Mouse (Mus musculus) monocyte, adult 5-6 weeks (primary cell): ENCODE results near the gene Gm7534. TPM values are rescaled to one million over a fixed set of nuclear protein-coding genes. Genes with fewer than 3 reads are reported as not detected.

Source experiments
- ATAC-seq: fragments of 153-309, 156-312 bp; replicated peaks from 2 replicates; pipeline ENCODE4 v1.8.0; 2017; ENCODE audit warnings: mild to moderate bottlenecking; ENCODE audit not compliant: low TSS enrichment, insufficient number of reproducible peaks, severe bottlenecking, poor library complexity, low FRiP score
- total RNA-seq: library from RNA; stranded (forward); fragments of 200-1000, 200-491, 200-594 nt; gene quantifications from 3 replicates; pipeline ENCODE4 v1.2.3, GENCODE M21; 2017

Gm7534 gene
- total RNA-seq: not detected in 3 replicates

- ATAC-seq: no peak
These were observed at the start of gene Gm7534 for GRCm38 (mm10) chr4:134202904-134203303. TSS of gene Gm7534 (minus strand) at chr4:134203004.

DNA sequence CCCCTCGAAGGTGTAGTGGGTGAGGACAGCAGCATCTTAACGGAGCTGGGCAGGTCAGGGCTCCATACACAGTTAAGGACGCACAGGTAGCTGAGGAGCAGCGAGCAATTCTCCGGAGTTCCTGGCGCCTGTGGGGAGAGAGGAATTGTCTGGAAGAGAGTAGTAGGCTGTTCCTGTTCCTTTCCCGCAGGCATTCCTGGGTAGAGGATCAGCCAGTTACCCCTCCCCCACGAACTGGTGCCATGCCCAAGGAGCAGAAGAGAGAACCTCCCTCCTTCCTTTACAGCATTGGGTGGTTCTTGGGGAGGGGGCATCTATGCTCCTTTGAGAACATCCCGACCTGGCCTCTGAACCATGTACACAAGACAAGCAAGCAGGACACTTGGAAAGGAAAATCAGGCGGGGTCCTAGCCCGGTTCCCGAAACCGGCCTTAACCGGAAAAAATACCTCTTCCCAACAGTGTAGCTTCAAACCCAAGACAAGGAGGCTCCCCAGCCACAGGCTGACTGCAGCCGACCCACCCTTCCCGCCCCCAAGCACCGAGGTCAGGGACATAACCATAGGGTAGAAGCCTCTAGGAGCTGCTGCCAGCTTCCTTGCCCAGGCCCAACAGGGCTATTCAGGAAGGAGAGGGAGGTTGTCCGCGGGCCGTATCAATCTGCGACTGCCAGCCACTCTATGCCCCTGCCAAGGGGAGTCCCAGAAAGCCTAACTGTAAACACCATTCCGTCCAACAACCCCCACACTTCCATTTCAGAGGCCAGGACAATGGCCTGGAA is 49.5 kb upstream of the Gm7534 start:
- no peak for ATAC-seq

DNA sequence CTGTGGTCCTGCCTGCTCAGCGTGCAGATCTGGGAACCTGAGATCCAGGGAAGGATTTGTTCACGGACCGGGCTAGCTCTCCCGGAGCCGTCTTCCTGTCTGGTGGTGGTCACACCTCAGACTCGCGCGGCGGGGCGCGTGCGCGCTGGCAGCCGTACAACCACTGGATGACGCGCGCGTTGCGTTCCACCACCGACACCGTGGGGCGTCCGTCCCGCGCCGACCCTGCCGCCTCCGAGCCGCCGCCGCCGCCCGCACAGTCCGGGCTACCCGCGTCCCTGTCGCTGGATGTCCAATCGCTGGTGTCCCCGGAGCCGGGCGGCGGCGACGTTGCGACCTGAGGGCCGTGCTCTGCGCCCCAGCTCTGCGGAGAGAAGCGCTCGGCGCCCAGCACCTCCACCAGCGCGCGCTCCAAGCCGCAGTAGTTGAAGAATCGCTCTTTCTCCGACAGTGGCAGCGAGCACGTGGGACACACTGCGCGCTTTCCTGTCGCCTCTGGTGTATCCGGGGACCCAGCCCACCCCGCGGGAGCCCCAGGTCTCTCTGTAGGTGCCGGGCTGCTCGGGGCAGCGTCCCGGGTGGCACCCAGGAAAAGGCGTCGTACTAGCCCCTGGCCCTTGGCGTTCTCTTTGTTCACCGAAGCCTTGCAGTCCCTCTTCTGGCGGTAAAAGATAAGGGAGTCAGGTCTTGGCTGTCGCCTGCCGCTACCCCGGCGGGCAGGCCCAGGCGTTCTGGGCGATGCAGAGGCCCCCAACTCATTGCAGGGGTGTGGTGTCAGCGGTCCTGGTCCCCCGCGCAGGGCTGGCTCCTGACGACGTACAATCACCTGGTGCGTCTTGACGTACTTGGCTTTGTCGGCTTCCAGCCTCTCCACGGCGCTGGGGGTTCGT is 48.7 kb upstream of the Gm7534 start:
- no peak for ATAC-seq

GRCm38 (mm10) chr4:134250930-134251240 is 48.1 kb upstream of the Gm7534 start:
- ATAC-seq: no peak

DNA sequence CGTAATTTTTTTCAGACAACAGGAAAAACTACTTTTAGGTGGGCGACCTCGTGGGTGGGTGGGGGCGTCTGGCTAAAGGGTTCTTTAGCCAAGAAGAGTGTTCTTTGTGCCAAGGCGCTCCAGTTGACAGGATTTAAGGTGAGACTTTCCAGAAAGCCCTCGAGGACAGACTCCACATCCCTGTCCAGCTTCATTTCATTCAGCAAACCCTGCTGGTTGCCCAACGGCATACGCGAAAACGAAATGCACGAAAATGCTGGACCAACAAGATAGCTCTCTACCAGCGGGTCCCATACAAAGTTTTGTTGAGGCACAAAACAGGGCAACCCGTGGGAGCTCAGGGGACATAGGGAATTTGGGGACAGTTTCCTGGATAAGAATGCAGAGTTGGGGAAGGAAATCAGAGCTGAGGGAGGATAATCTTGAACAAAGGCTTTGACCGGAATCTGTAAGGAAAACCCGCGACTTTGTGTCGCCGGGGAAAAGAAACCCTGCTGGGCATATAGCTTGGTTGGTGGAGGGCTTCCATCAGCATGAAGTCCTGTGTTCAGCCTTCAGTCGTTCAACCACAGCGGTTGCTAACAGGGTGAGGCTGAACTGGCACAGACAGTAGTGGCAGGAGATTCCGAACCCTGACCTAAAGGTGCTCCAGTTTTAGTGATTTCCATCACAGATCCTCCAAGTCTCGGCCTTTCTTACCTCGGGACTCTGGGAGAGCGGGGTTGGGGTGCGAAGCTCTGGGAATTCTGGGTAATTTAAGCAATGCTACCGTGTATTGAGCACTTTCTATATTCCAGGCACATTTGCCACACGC is 47.5 kb upstream of the Gm7534 start:
- ATAC-seq: no peak

- peak; percentile 38; the same call in 1 of the 2 replicates for ATAC-seq
These were observed 46.8 kb upstream of the Gm7534 start for GRCm38 (mm10) chr4:134249651-134250050.

DNA sequence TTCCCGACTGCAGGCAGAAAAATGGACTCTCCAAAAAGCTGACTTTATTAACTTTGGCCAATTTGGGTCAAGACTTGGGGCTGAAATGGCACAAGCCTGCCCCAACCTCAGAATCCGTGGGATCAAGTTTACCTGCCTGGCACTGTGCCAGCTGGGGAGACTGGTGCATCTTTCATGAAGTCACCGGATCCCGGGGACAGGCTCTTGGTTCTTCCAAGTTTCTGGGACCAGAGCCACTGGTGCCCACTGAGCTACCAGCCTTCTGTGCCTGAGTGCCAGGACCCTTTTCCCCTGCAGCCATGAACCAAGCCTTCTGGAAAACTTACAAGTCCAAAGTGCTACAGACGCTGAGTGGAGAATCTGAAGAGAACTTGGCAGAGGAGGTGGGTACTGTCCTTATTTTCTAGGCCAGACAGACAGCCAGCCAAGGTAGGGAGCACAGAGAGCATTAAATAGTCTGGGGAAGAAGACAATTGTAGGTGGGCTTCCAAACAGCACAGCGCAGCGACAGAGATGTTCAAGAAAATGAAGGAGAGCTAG is 44.0 kb upstream of the Gm7534 start, which contains the start of gene Gm30191:
Gm30191 (plus strand) TSS at position 217 of the 540 bp plus-strand sequence.
- ATAC-seq: no peak

GRCm38 (mm10) chr4:134246256-134246655 is 43.5 kb upstream of the Gm7534 start:
- ATAC-seq: no peak

DNA sequence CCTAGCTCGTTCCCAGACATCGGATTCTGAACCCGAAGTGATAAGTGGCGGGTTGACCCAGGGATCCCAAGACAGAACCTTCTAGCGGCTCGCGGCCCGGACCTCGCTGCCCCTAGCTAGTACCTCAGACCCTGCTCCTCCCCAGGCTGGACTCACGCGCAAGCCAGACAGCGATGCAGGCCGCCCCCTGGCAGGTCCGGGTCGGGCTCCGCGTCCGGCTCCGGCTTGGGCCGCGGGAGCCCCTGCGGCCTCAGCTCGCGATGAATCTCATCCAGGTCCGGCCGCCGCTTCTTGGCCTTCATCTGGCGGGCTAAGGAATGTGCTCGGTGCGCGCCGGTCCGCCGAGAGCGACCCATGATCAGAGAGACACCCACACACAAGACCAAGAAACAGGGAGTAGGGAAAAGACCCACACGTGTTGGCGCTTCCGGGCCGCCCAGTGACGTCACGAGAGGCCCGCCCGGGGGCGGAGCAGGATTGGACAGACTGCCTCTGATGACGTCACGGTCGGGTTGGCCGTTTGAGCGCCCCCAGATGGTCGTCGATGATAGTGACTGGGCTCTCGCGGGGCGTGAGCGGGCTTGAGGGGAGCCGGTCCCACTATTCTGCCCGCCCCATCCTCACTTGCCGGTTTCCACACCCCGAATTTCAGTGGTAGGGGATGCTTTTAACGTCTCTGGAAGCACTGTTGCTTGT is 42.5 kb upstream of the Gm7534 start, which contains the start of gene Zfp593:
Zfp593 (minus strand) TSS at position 445 of the 696 bp plus-strand sequence.
- ATAC-seq: peak; percentile 87

DNA sequence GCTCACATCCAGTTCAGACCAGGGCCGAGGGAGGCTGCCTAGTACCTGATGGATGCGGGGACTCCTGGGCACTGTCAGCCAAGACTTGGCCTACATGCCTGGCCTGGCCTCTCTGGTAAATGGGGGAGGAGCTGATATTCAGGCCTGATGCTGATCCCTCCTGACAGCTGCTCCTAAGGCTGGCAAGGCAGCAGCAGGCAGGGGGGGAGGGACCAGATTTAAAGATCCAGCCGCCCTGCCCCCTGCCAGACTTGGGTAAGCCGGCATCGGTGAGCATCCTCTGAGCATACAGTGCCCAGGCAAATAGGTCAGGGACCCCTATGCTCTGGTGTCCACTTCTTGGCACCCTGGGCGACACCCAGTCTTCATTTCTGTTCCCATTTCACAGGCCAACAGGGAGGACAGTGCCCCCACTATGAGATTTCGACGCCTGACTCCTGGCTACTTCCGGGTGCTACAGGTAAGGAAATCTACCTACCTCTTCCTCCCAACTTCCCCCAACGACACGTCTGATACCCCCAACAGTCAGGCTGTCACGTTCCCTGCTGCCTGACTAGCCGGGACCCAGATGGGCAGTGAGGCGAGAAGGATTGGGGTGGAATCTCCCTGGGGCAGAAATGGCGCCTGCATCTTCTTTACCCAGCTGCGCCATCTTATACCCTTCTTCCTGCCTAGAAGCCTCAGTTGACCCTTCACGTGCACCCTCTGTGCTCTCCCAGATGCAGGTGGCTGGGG is 40.9 kb upstream of the Gm7534 start, which contains the start of gene E130218I03Rik:
E130218I03Rik (plus strand) TSS at position 147 of the 735 bp plus-strand sequence.
- ATAC-seq: no peak

- no peak for ATAC-seq
These were observed 35.9 kb upstream of the Gm7534 start for GRCm38 (mm10) chr4:134238686-134239085.

DNA sequence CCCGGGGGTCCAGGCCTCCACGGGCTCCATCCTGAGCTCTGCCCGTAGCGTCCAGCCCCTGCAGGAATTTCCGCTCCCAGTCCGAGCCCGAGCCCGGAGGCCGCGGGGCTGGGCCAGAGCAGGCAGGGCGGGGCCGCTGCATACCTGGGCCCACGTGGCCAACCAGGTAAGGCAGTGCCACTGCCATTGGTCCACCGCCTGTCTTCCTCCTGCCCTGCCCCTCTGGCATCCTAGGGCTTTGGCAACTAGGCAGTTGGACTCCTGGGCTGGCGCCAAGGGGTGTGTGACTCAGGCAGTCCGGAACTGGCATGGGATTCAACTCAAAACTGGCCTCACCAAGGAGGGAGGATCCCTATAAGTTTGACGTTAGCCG is 35.5 kb upstream of the Gm7534 start, which contains the start of gene Cnksr1:
Cnksr1 (minus strand) TSS at position 121 of the 373 bp plus-strand sequence.
- no peak for ATAC-seq

DNA sequence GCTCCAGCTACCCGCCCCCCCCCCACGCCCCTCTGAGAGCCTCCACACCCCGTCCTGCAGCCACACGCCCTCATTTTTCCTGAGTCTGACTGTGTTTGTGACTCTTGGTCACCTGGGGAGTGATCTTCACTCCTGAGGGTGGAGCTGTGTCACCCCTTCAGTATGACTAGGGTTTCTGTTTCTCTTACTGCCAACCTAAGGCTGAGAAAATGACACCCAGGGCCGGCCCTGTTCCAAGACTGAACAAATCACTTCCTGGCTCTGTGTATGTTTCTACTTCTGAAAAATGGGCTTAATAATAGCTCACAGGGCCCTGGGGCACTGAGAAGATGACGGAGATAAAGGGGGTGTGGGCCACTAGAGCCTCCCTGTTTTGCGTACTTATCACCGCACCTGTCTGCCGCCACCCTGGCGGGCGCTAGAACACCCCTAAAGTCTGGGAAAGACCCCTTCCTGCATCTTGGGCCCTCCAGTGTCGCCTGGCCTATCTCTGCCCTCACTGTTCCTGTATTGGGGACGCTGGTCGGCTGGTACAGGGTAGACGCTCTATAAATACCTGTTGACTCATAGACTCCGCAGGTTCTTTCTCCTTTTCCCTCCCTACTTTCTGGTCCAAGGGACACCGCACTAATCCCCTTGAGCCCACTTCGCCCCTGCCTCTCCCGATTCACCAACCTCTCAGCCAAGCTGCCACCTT is 34.9 kb upstream of the Gm7534 start:
- ATAC-seq: no peak

GRCm38 (mm10) chr4:134234876-134235275 is 32.1 kb upstream of the Gm7534 start:
- no peak for ATAC-seq

DNA sequence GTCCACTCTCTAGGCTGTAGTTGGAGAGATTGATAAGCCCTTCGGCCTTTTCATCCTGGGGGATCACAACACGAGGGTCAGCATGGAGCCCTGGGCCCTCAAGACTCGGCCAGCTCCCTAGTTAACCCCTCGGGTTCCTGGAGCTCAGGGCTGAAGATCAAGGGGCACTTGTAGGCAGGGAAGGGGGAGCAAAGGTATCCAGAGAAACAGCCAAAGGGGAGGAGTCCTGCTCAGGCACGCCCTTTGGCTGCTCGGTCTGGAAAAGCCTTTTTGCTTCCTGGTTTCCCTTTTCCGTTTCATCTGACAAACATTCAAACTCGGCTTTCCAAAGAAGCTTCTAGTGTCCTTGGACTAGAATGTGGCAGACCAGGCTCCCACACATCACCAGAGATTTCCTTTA is 27.6 kb upstream of the Gm7534 start:
- no peak for ATAC-seq

DNA sequence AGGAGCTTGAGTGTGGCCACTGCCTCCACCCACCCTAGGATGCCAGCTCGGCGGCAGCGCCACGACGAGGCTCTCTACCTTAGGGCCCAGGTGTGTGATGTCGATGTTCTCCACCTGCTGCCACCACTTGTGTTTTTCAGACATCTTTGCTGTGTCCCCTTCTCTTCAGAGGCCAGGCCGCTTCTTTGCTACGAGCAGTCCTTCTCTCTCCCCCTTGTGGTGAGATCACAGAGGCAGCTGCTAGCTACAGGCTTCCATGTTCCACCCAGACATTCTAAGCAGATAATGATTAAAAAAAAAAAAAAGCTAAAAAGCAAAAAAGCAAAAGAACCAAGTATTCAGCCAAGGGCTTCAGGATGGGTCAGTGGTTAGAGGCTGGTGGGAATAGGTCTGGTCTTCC is 24.4 kb upstream of the Gm7534 start, which contains the start of gene Catsper4:
Catsper4 (minus strand) TSS at position 190 of the 400 bp plus-strand sequence.
- ATAC-seq: no peak
